Mouse (Mus musculus): ENCODE data around the gene Ogfod2. TPM values are rescaled to one million over a fixed set of nuclear protein-coding genes. Genes with fewer than 3 reads are reported as not detected.

Gene Ogfod2
- polyA plus RNA-seq, 1 experiment from 2014 or later = 21.8 TPM

DNA sequence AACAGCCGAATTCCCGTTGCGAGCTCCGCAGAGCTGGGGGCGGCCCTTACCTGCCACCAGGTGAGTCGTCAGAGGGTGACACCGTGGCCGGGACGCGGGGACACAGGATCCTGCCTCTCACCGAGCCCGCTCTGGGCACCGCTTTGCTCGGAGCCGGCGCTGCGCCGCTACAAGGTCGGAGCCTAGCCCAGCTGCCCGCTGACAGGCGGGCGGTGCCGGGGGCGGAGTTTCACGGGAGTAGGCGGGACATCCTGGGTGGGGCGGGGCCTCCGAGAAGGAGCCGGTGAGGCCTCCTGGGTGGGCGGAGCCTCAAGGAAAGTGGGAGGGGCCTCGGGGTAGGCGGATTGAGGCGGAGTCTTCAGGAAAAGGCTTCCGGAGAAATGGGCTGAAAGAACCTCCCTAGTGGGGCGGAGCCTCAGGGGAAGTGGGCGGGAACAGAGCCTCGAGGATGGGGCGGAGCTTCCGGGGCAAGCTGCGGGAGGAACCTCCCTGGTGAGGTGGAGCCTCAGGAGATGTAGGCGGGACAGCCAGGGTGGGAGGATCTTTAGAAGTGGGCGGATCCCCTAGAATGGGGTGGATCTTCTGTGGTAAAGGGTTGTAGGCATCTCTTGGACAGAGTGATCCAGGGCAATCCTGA is 16.4 kb upstream of the Ogfod2 start, which contains the start of gene Abcb9:
Gene Abcb9 (minus strand): TSS at position 203 of the 637 bp plus-strand sequence.
- ATAC-seq (ENCODE audit: insufficient number of reproducible peaks, low FRiP score, low TSS enrichment, low read depth) = peak; percentile 71
- H3K27ac ChIP-seq (replicated peaks) = no peak within 1 kb of the TSS
- H3K4me3 ChIP-seq (replicated peaks) = peak within 1 kb of the TSS; percentile 53
- H3K27me3 ChIP-seq = peaks cover 7% of the 10 kb centered on the region
- H3K4me1 ChIP-seq = peaks cover 18% of the 10 kb centered on the region
- no peaks in the 10 kb centered on the region for H3K36me3 ChIP-seq
- WGBS = under 1% methylated on average over 42 of the region's 42 CpGs
- H3K9ac ChIP-seq = peak within 1 kb of the TSS; percentile 42
- peak within 1 kb of the TSS; percentile 91 for H3K4me2 ChIP-seq (replicated peaks)
- no peaks in the 10 kb centered on the region for H3K9me3 ChIP-seq (replicated peaks)

- H3K9ac ChIP-seq = no peak overlapping the region
- H3K4me1 ChIP-seq = peaks cover 13% of the 10 kb centered on the region
- 84% methylated on average over 2 of the region's 2 CpGs for WGBS
- H3K4me2 ChIP-seq (replicated peaks) = no peak overlapping the region
- no peak for ATAC-seq (ENCODE audit: insufficient number of reproducible peaks, low FRiP score, low TSS enrichment, low read depth)
- H3K4me3 ChIP-seq (replicated peaks) = no peak overlapping the region
- no peak overlapping the region for H3K27ac ChIP-seq (replicated peaks)
- no peaks in the 10 kb centered on the region for H3K9me3 ChIP-seq (replicated peaks)
- H3K36me3 ChIP-seq = no peaks in the 10 kb centered on the region; the same call in 1 of the 2 replicates
- H3K27me3 ChIP-seq = peaks cover 7% of the 10 kb centered on the region
Measured at GRCm38 (mm10) chr5:124098923-124099322, 13.2 kb upstream of the Ogfod2 start.

DNA sequence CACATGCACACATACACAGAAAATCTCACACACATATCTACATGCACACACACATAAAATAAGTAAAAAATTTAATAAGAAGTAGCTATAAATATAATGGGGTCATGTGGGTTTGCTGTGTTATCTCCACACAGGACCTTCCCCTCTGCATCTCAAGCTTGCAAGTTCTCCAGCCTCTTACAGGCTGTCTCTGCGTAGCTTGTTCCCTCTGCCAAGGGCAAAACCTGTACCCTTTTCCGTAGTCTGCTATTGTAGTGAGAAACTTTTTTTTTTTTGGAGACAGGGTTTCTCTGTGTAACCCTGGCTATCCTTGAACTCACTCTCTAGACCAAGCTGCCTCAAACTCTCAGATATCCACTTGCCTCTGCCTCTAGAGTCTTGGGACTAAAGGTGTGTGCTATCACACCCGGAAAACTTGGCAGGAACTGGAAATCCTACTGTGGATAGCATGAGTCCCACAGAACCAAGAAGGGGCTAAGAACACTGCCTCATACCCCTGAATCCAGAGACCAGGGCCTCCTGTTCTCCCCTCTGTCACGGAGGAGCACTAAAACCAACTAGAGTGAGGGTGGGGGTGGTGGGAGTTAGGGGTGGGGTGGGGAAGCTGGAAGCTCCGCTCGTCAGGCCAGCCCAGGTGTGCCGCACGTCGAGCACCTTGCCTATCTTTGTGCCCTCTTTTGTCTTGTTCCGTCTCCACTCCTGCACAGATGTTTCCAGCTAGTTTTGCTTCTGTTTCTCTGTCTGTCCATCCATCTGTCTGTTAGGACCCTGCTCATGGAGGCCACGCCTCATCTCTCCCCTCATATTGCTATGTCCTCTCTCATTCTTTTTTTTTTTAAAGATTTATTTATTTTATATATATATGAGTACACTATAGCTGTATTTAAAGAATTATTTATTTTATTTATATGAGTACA is 11.7 kb upstream of the Ogfod2 start:
- peaks cover 7% of the 10 kb centered on the region for H3K4me1 ChIP-seq
- H3K4me2 ChIP-seq (replicated peaks) = no peak overlapping the region
- no peaks in the 10 kb centered on the region; the same call in 1 of the 2 replicates for H3K36me3 ChIP-seq
- no peak overlapping the region for H3K4me3 ChIP-seq (replicated peaks)
- peaks cover 2% of the 10 kb centered on the region; the same call in 1 of the 2 replicates for H3K27me3 ChIP-seq
- no peaks in the 10 kb centered on the region for H3K9me3 ChIP-seq (replicated peaks)
- ATAC-seq (ENCODE audit: insufficient number of reproducible peaks, low FRiP score, low TSS enrichment, low read depth) = no peak
- no peak overlapping the region for H3K27ac ChIP-seq (replicated peaks)
- 84% methylated on average over 11 of the region's 11 CpGs for WGBS
- H3K9ac ChIP-seq = no peak overlapping the region

- Histone ChIP-seq H3K4me2 (replicated peaks) (no peak overlapping the region), H3K9me3 (replicated peaks) (no peaks in the 10 kb centered on the region), H3K9ac (no peak overlapping the region), H3K4me1 (no peaks in the 10 kb centered on the region), H3K36me3 (no peaks in the 10 kb centered on the region; the same call in 1 of the 2 replicates), H3K27ac (replicated peaks) (no peak overlapping the region), H3K4me3 (replicated peaks) (no peak overlapping the region), H3K27me3 (no peaks in the 10 kb centered on the region)
- 87% methylated on average over 6 of the region's 6 CpGs for WGBS
- no peak for ATAC-seq (ENCODE audit: insufficient number of reproducible peaks, low FRiP score, low TSS enrichment, low read depth)
Measured at GRCm38 (mm10) chr5:124102326-124102725, 9.8 kb upstream of the Ogfod2 start.

- WGBS = 83% methylated on average over 3 of the region's 3 CpGs
- no peak for ATAC-seq (ENCODE audit: insufficient number of reproducible peaks, low FRiP score, low TSS enrichment, low read depth)
Measured at GRCm38 (mm10) chr5:124103020-124103419, 9.1 kb upstream of the Ogfod2 start.

GRCm38 (mm10) chr5:124103552-124103951 is 8.5 kb upstream of the Ogfod2 start:
- Histone ChIP-seq H3K4me3 (replicated peaks) (no peak overlapping the region), H3K27me3 (no peaks in the 10 kb centered on the region), H3K9me3 (replicated peaks) (no peaks in the 10 kb centered on the region), H3K27ac (replicated peaks) (no peak overlapping the region), H3K36me3 (no peaks in the 10 kb centered on the region; the same call in 1 of the 2 replicates), H3K4me1 (no peaks in the 10 kb centered on the region), H3K9ac (no peak overlapping the region), H3K4me2 (replicated peaks) (no peak overlapping the region)
- no peak for ATAC-seq (ENCODE audit: insufficient number of reproducible peaks, low FRiP score, low TSS enrichment, low read depth)
- WGBS = 91% methylated on average over 9 of the region's 9 CpGs

More at GRCm38 (mm10) chr5:124103020-124103419, 9.1 kb upstream of the Ogfod2 start:
- H3K9me3 ChIP-seq (replicated peaks) = no peaks in the 10 kb centered on the region
- H3K4me2 ChIP-seq (replicated peaks) = no peak overlapping the region
- H3K4me1 ChIP-seq = no peaks in the 10 kb centered on the region
- no peaks in the 10 kb centered on the region; the same call in 1 of the 2 replicates for H3K36me3 ChIP-seq
- H3K9ac ChIP-seq = no peak overlapping the region
- no peak overlapping the region for H3K4me3 ChIP-seq (replicated peaks)
- no peaks in the 10 kb centered on the region for H3K27me3 ChIP-seq
- H3K27ac ChIP-seq (replicated peaks) = no peak overlapping the region

- Histone ChIP-seq H3K4me3 (replicated peaks) (peak overlapping the region; percentile 97), H3K36me3 (peaks cover 13% of the 10 kb centered on the region; the same call in 1 of the 2 replicates), H3K9ac (peak overlapping the region; percentile 58), H3K27me3 (no peaks in the 10 kb centered on the region), H3K4me2 (replicated peaks) (peak overlapping the region; percentile 91), H3K27ac (replicated peaks) (peak overlapping the region; percentile 91), H3K9me3 (replicated peaks) (no peaks in the 10 kb centered on the region), H3K4me1 (peaks cover 23% of the 10 kb centered on the region)
- 24% methylated on average over 17 of the region's 17 CpGs for WGBS
- ATAC-seq (ENCODE audit: insufficient number of reproducible peaks, low FRiP score, low TSS enrichment, low read depth) = no peak
Measured at GRCm38 (mm10) chr5:124111077-124111741, 888 bp upstream of the Ogfod2 start.

- H3K4me3 ChIP-seq (replicated peaks) = peak overlapping the region; percentile 97
- peak; percentile 0; the same call in 1 of the 2 replicates for ATAC-seq (ENCODE audit: insufficient number of reproducible peaks, low FRiP score, low TSS enrichment, low read depth)
- peaks cover 14% of the 10 kb centered on the region for H3K36me3 ChIP-seq
- H3K27ac ChIP-seq (replicated peaks) = peak overlapping the region; percentile 91
- no peaks in the 10 kb centered on the region for H3K9me3 ChIP-seq (replicated peaks)
- peak overlapping the region; percentile 77 for H3K9ac ChIP-seq
- peaks cover 35% of the 10 kb centered on the region for H3K4me1 ChIP-seq
- H3K27me3 ChIP-seq = no peaks in the 10 kb centered on the region
- peak overlapping the region; percentile 91 for H3K4me2 ChIP-seq (replicated peaks)
- WGBS = under 1% methylated on average over 18 of the region's 18 CpGs
Measured at GRCm38 (mm10) chr5:124112531-124112930, 434 bp downstream of the Ogfod2 start.

- H3K4me2 ChIP-seq (replicated peaks) = peak overlapping the region; percentile 91
- WGBS = 14% methylated on average over 14 of the region's 14 CpGs
- H3K27me3 ChIP-seq = no peaks in the 10 kb centered on the region
- no peak overlapping the region for H3K27ac ChIP-seq (replicated peaks)
- peak overlapping the region; percentile 77 for H3K9ac ChIP-seq
- no peak for ATAC-seq (ENCODE audit: insufficient number of reproducible peaks, low FRiP score, low TSS enrichment, low read depth)
- H3K4me3 ChIP-seq (replicated peaks) = peak overlapping the region; percentile 97
- peaks cover 19% of the 10 kb centered on the region for H3K36me3 ChIP-seq
- peaks cover 40% of the 10 kb centered on the region for H3K4me1 ChIP-seq
- no peaks in the 10 kb centered on the region for H3K9me3 ChIP-seq (replicated peaks)
Measured at GRCm38 (mm10) chr5:124113030-124113429, 933 bp downstream of the Ogfod2 start.

DNA sequence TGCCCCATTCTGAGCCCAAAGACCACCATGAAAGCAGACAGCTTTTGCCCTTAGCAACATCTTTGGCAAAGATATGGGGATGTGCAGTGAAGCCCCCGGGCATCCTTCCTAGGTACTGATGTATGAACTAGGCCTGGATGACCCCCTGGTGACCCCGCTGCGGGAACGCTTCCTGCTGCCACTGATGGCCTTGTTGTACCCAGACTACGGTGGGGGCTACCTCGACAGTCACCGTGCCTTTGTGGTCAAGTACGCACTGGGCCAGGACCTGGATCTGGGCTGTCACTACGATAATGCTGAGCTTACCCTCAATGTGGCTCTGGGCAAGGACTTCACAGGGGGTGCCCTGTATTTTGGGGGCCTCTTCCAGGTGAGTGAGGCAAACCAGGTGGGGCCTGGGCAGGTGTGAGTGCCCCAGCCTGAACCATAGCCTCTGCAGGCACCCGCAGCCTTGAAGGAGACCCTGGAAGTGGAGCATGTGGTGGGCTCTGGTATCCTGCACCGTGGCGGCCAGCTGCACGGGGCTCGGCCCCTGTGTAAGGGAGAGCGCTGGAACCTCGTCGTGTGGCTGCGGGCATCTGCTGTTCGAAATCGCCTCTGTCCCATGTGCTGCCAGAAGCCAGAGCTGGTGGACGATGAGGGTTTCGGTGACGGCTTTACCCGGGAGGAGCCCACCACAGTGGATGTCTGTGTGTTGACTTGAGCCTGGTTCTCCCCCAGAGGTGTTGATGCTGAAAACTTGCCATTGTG is 2.4 kb downstream of the Ogfod2 start:
- Histone ChIP-seq H3K27ac (replicated peaks) (no peak overlapping the region), H3K4me1 (peaks cover 48% of the 10 kb centered on the region), H3K4me2 (replicated peaks) (no peak overlapping the region; the same call in 1 of the 2 replicates), H3K9me3 (replicated peaks) (no peaks in the 10 kb centered on the region), H3K9ac (no peak overlapping the region), H3K27me3 (no peaks in the 10 kb centered on the region), H3K4me3 (replicated peaks) (no peak overlapping the region), H3K36me3 (peaks cover 33% of the 10 kb centered on the region)
- ATAC-seq (ENCODE audit: insufficient number of reproducible peaks, low FRiP score, low TSS enrichment, low read depth) = no peak
- WGBS = 92% methylated on average over 24 of the region's 24 CpGs
